Mouse (Mus musculus) liver, adult (tissue): ENCODE measurements around the gene Nob1.

Source experiments
- GATA4 ChIP-seq: IDR thresholded peaks from 2 replicates; pipeline ENCODE4 v1.6.1; 2014; ENCODE audit warnings: mild to moderate bottlenecking, low read length; ENCODE audit not compliant: insufficient replicate concordance

Gene Nob1

GRCm38 (mm10) chr8:107380734-107381133 lies 44.1 kb downstream of the Nob1 start:
- TF ChIP-seq GATA4: no peak

GRCm38 (mm10) chr8:107377346-107377745 lies 47.5 kb downstream of the Nob1 start:
- no peak for TF ChIP-seq GATA4

GRCm38 (mm10) chr8:107370311-107370710 lies 54.5 kb downstream of the Nob1 start:
- TF ChIP-seq GATA4: no peak
